Mouse (Mus musculus) adrenal gland, postnatal 4 days (tissue): ENCODE measurements around the gene Rpl26. TPM values are rescaled to one million over a fixed set of nuclear protein-coding genes. Genes with fewer than 3 reads are reported as not detected.
A peak's percentile ranks its signal among the peaks of the same experiment; 100 is the strongest.

Experiments
- DNase-seq, 2 experiments: peaks; one replicate each; pipeline ENCODE4 v3.0.0; 2021 to 2022; ENCODE audit warnings: low spot score in 2 of 2, mixed read lengths in 2 of 2
- total RNA-seq, 2 experiments: library from RNA; stranded (reverse); gene quantifications; 2 replicates each; pipeline ENCODE4 v1.2.3; 2021

Gene Rpl26
- total RNA-seq, 2 experiments from 2014 or later: 1,502 to 1,552 TPM

- no peak for DNase-seq
Observed at GRCm38 (mm10) chr11:68888653-68889052, 12.7 kb upstream of the Rpl26 start.

DNA sequence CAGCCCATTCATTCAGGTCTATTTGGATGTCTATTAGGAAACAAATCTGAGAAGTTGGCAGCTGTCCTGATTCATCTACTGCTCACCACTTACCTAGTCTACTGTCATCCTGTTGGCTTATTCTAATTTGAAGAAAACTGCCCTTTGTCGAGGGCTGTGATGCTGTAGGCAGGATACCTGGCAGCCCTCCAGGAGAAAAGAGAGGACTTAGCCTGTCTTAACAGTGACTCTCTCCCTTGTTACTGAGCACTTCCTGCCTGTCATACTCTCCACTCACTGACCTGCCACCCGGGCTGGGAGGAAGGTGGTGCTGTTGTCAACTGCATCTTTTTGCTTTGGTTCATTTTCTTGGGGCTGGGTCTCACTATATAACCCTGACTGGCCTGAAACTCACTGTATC, 10.8 kb upstream of the Rpl26 start:
- no peak for DNase-seq

DNA sequence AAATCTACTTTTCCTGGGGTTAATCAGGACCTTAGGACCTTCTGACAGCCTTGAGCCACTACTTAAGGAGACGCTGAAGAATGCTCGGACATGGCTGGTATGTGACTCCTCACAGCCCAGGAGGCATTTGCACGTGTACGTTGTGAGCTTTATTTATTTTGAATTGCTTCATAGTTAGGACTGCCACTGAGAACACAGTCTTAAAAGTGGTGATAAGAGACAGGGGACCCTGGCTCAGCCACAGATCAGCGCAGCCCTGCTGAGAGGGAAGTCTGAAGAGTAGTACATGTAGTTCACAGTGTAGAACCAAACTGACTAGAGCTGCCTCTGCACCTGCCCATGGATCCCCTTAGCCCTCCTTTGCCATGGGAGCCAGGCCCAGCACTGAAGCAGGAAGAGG, 9.6 kb upstream of the Rpl26 start:
- DNase-seq: no peak

DNA sequence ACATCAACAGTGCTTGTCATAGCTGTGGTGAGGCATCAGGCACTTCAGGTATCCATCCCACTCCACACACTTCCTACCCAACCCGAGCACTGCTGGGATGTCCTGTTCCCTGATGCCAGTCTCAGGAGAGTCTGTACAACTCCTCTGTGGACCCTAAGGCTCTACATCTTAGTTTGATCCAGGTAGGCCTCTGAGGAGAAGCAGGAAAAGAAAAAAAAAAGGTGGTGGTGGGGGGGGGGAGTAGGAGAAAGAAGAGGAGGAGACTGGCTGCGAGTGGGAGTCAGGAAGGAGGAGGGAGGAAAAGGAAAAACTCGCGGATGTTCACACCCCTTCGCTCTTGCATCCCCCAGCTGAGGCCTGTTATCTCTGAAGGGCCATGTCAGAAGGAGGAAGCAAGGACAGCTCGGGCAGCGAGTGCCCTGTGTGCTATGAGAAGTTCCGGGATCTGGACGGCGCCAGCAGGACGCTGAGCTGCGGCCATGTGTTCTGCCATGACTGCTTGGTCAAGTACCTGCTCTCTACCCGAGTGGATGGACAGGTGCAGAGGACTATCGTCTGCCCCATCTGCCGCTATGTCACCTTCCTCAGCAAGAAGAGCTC, 9.1 kb upstream of the Rpl26 start:
- no peak for DNase-seq

GRCm38 (mm10) chr11:68893911-68894464, 7.4 kb upstream of the Rpl26 start:
- no peak for DNase-seq

DNA sequence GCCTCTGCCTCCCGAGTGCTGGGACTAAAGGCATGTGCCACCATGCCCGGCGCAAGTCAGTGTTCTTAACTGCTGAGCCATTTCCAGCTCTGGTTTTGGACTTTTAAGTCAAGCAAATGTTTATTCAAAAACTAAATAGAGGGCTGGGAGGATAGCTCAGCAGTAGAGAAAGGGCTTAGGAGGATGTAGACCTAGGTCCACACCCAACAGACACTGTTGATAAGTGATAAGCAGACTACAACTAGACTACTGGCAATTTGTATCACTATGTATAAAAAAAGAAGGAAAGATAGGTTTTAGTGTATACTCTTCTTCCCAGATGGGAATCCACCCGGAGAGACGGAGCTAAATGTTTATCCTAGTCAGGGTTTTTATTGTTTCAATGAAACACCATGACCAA, 5.1 kb upstream of the Rpl26 start:
- no peak for DNase-seq

DNA sequence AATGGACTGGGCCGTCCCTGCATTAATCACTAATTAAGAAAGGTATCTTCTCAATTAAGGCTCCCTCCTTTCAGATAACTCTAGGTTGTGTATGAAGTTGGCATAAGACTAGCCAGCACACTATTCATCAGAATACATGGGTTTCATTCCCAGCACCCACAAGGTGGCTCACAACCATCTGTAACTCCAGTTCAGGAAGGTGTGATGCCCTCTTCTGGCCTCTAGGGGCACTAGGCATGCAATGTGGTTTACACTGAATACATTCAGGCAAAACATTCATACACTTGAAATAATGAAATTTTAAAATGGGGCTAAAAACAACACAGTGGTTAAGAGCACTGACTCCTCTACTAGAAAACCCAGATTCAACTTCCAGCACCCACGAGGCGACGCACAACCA, 4.3 kb upstream of the Rpl26 start:
- DNase-seq: no peak

DNA sequence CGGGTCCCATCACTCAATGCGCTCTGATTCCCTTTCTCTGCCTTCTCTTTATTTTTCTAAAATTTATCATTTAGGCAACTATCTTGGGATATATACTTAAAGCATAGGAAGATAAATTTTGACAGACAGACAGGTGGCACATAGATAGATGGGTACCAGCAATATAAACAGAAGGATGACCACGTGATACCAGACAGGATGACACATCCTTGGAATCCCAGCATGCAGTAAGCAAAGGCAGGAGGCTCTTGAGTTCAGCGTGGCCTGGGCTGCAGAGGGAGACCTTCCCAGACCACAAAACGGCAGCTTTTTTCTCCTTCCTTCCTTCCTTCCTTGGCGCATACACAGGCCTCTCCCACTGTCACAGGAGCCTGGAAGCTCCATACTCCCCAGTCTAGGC, 3.5 kb upstream of the Rpl26 start:
- DNase-seq: no peak

DNA sequence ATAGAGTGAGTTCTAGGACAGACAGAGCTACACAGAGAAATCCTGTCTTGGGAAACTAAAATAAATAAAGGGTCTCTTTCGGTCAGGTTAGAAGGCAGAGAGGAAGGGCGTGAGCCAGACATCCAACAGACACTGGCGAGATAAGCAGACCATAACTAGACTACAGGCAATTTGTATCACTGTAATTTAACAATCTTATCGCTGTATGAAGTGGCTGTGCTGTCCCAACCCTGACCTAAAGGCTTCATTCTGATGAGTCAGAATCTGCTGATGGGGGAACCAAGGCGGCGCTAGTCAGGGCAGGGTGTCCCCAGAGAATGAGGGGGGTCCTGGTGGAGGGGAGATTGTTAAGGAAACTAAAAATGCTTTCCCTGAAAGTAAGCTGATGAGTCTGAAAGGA, 2.6 kb upstream of the Rpl26 start:
- no peak for DNase-seq

DNA sequence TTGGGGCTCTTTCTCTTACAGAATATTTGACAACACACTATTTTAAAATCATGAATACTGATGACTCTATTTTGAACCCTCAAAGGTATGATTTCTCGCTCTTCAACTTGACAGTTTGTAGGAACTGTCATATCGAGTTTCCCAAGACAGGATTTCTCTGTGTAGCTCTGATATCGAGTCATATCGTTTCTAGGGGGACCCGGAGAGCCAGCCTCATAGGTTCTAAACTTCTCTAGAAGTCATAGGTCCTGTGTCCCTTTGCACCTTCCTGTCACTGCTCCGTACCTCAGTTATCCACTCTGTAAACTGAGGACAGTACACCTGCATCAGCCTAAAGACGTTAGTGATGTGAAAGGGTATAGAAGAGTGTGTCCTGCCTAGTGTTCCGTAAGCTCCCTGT, 1.6 kb upstream of the Rpl26 start:
- no peak for DNase-seq

- no peak for DNase-seq
Observed at GRCm38 (mm10) chr11:68900519-68901350, 648 bp upstream of the Rpl26 start.

DNA sequence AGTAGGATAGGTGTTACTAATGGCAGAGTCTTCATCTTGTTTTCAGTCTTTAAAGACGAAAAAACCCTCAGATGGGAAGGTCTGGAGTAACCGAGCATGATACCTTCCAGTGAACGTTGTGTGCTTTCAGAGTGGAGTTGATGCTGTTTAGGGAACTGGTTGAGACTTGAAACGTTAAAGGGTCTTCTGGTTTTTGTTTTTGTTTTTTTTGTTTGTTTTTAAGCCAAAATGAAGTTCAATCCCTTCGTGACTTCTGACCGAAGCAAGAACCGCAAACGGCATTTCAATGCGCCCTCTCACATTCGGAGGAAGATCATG, 623 bp downstream of the Rpl26 start:
- no peak for DNase-seq

DNA sequence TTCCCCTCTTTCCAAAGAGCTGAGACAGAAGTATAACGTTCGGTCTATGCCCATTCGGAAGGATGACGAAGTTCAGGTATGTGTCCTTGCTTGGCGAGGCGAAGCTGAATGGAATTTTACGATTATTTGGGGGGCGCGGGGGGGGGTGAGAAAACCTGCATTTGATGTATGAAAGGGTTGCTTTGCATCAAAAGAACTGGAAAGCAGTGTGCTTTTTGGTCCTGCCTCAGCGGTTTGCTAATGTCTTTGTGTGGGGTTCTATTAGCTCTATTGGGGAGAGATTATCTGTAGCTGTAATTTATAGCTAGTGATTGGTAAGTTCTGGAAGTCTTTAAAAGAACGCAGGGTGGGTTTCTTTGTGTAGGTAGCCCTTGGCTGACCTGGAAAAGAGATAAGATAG, 984 bp downstream of the Rpl26 start:
- DNase-seq: no peak

GRCm38 (mm10) chr11:68902823-68903222, 1.4 kb downstream of the Rpl26 start:
- DNase-seq: no peak

- no peak for DNase-seq
Observed at GRCm38 (mm10) chr11:68903775-68904174, 2.4 kb downstream of the Rpl26 start.

GRCm38 (mm10) chr11:68904375-68905137, 3.2 kb downstream of the Rpl26 start:
- DNase-seq: peak in 1 of 2 experiments; percentile 45

DNA sequence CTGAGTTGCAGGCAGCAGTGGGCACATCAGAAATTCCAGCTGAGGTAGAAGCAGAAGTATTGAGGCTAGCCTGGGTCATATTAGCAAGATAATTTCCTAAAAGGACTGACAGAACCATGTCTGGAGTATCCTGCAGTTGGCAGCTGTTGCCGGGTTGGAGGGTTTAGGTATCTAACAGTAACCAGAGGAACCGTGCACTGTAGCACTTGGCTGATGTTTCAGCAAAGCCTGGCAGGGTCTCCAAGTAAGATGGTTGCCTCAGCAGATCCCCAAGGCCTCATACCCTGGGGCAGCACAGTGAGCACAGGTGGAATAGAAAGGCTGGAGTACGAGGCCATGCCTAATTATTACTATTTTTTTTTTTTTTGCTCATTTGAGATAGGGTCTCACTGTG, 3.8 kb downstream of the Rpl26 start:
- DNase-seq: no peak

- no peak for DNase-seq
Observed at GRCm38 (mm10) chr11:68905665-68906460, 4.5 kb downstream of the Rpl26 start.

GRCm38 (mm10) chr11:68906461-68906790, 5.0 kb downstream of the Rpl26 start:
- no peak for DNase-seq

DNA sequence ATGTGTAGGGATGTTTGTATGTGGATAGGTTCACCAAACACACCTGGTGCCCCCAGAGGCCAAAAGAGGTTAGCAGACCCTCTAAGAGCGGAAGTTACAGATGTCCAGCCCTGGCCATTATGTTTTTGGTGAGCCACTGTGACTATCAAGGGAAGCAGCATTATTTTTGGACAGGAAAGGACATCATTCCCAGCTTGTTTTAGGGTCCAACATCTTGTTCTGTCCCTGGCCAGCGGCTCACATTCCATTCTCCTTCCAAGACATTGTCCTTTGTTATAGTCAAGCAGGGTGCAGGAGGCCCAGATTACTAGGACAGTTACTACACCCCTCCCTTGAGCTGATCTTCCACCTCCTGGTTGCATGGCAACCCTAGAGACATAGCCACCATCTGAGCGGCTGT, 5.9 kb downstream of the Rpl26 start:
- no peak for DNase-seq

DNA sequence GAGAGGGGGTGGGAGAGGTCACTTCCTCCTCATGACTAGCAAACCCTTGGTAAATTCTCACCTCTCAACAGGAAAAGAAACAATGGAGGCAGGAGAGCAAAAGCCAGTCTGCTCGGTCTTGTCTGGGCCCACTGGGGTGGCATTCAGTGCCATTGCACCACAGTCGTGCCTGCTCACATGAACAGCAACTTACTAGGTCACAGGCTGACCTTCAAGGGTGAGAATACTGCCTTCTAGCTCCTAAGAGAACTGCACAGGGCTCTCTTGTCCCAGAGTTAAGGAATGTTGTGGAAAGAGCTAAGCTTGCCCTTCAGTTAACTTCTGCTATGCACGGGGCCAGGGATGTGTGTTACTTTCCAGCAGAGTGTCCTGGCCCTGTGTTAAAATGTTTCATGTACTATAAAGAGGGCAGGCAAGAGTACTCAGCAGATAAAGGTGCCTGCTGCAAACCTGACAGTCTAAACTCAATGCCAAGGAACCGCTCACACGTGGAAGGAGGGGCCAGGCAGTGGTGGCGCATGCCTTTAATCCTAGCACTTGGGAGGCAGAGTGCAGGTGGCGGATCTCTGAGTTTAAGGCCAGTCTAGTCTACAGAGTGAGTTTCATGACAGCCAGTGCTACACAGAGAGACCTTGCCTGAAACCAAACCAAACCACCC, 7.6 kb downstream of the Rpl26 start:
- no peak for DNase-seq
